Mouse (Mus musculus): ENCODE data around the gene Kcnip3.

Kcnip3 gene

GRCm38 (mm10) chr2:127522006-127522441 is at the start of gene Kcnip3:
Gene Kcnip3, minus strand, starts transcription at chr2:127522094.
- DNase-seq (ENCODE audit: low read depth, low spot score) = peak; percentile 90

GRCm38 (mm10) chr2:127559070-127559966 is 37.4 kb upstream of the Kcnip3 start:
- DNase-seq (ENCODE audit: low read depth, low spot score) = peak; percentile 89

- peak; percentile 6 for DNase-seq (ENCODE audit: low read depth, low spot score)
Observed at GRCm38 (mm10) chr2:127551078-127551477, 29.2 kb upstream of the Kcnip3 start.

- DNase-seq (ENCODE audit: low read depth, low spot score) = no peak
Observed at GRCm38 (mm10) chr2:127550446-127550845, 28.6 kb upstream of the Kcnip3 start.

- no peak for DNase-seq (ENCODE audit: low read depth, low spot score)
Observed at GRCm38 (mm10) chr2:127549711-127550110, 27.8 kb upstream of the Kcnip3 start.

GRCm38 (mm10) chr2:127548342-127549074 is 26.6 kb upstream of the Kcnip3 start:
- DNase-seq (ENCODE audit: low read depth, low spot score) = no peak

GRCm38 (mm10) chr2:127541697-127542096 is 19.8 kb upstream of the Kcnip3 start:
- DNase-seq (ENCODE audit: low read depth, low spot score) = no peak

GRCm38 (mm10) chr2:127541185-127541584 is 19.3 kb upstream of the Kcnip3 start, which contains the start of gene Prom2:
Gene Prom2, minus strand, starts transcription at chr2:127541467.
- DNase-seq (ENCODE audit: low read depth, low spot score) = peak; percentile 27

- DNase-seq (ENCODE audit: low read depth, low spot score) = peak; percentile 55
Observed at GRCm38 (mm10) chr2:127539494-127539893, 17.6 kb upstream of the Kcnip3 start.

GRCm38 (mm10) chr2:127537548-127537947 is 15.7 kb upstream of the Kcnip3 start:
- DNase-seq (ENCODE audit: low read depth, low spot score) = no peak

- DNase-seq (ENCODE audit: low read depth, low spot score) = no peak
Observed at GRCm38 (mm10) chr2:127535363-127535762, 13.5 kb upstream of the Kcnip3 start.

GRCm38 (mm10) chr2:127532379-127532778 is 10.5 kb upstream of the Kcnip3 start:
- DNase-seq (ENCODE audit: low read depth, low spot score) = peak; percentile 67

GRCm38 (mm10) chr2:127531592-127531991 is 9.7 kb upstream of the Kcnip3 start:
- DNase-seq (ENCODE audit: low read depth, low spot score) = no peak

GRCm38 (mm10) chr2:127530418-127530817 is 8.5 kb upstream of the Kcnip3 start:
- DNase-seq (ENCODE audit: low read depth, low spot score) = peak; percentile 66

- no peak for DNase-seq (ENCODE audit: low read depth, low spot score)
Observed at GRCm38 (mm10) chr2:127525004-127525775, 3.3 kb upstream of the Kcnip3 start.

- DNase-seq (ENCODE audit: low read depth, low spot score) = no peak
Observed at GRCm38 (mm10) chr2:127523950-127524729, 2.2 kb upstream of the Kcnip3 start.

GRCm38 (mm10) chr2:127521172-127522005 is 505 bp downstream of the Kcnip3 start:
- peak; percentile 58 for DNase-seq (ENCODE audit: low read depth, low spot score)

GRCm38 (mm10) chr2:127520123-127520522 is 1.8 kb downstream of the Kcnip3 start:
- DNase-seq (ENCODE audit: low read depth, low spot score) = no peak

- DNase-seq (ENCODE audit: low read depth, low spot score) = no peak
Observed at GRCm38 (mm10) chr2:127519308-127519707, 2.6 kb downstream of the Kcnip3 start.

GRCm38 (mm10) chr2:127518831-127519230 is 3.1 kb downstream of the Kcnip3 start:
- no peak for DNase-seq (ENCODE audit: low read depth, low spot score)
